Mouse (Mus musculus) liver, adult (tissue): Measurements from ENCODE around the gene Ywhag.

Experiments used
- GATA4 ChIP-seq: IDR thresholded peaks from 2 replicates; pipeline ENCODE4 v1.6.1; 2014; ENCODE audit warnings: mild to moderate bottlenecking, low read length; ENCODE audit not compliant: insufficient replicate concordance

Gene Ywhag

GRCm38 (mm10) chr5:135907256-135907655 is 27.2 kb downstream of the Ywhag start:
- TF ChIP-seq GATA4, result no peak

GRCm38 (mm10) chr5:135906846-135907245 is 27.6 kb downstream of the Ywhag start:
- TF ChIP-seq GATA4, result no peak

- no peak for TF ChIP-seq GATA4
Observed at GRCm38 (mm10) chr5:135905320-135906225, 28.8 kb downstream of the Ywhag start.

DNA sequence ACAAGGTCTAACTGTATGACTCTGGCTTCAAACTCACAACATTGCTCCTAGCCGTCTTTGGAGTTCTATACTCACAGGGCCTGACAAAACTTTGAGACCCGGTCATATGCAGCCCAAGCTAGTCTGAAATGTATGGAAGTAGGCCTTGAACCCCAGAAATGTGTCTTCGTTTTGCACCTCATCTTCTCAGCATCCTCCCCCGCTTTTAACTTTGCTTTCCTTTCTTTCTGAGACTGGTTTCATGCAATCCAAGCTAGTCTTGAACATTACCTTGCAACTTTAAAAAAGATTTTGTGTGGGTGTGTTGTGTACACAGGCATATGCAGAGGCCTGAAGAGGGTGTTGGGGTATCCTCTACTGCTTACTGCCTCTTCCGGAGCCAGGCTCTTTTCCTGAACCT is 30.2 kb downstream of the Ywhag start:
- TF ChIP-seq GATA4, result no peak

DNA sequence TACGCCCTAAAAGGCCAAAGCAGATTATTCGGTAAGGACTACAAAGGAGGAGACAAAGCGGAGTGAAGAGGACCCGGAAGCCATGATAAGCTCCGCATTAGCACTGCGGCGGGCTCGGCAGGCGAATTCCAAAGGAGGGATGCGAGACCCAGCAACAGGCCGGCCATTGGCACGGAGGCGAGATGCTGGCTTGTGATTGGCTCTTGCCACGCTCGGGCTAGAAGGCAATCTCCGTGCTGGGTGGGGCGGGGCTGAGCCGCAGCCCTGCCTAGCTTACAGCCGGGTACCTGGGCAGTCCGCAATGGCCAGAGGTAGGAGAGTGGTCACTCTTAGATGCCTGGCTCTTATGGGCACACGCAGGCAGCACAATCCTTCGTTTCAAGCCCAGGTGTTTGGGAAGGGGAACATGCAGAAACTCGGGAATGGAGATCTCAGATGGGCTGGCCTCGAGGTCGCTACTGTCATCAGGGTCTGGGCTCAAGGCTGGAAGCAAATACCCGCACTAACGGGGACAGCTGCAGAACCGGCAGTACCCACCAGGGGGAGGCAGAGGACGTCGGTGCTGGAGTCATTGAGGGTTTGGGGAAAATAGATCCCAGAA is 30.8 kb downstream of the Ywhag start:
- TF ChIP-seq GATA4, result peak; percentile 64; the same call in 1 of the 2 replicates

DNA sequence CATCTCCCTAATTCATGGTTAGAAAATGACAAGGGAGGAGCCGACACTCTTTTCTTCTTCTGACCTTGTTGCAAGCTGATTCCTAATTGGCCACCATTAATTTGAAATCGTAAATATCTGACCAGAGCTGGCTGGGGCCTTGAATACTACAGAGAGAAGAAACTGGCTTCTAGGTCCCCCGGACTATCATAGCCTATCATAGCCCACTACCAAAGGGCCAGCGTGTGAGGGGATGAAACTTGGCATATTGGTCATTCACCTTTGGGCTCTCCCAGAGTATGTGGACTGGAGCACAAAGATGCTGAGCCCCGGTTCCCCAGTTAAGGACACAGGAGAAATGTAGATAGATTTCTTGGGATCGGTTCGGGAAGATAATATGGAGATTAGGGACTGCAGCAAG is 31.4 kb downstream of the Ywhag start:
- no peak for TF ChIP-seq GATA4

DNA sequence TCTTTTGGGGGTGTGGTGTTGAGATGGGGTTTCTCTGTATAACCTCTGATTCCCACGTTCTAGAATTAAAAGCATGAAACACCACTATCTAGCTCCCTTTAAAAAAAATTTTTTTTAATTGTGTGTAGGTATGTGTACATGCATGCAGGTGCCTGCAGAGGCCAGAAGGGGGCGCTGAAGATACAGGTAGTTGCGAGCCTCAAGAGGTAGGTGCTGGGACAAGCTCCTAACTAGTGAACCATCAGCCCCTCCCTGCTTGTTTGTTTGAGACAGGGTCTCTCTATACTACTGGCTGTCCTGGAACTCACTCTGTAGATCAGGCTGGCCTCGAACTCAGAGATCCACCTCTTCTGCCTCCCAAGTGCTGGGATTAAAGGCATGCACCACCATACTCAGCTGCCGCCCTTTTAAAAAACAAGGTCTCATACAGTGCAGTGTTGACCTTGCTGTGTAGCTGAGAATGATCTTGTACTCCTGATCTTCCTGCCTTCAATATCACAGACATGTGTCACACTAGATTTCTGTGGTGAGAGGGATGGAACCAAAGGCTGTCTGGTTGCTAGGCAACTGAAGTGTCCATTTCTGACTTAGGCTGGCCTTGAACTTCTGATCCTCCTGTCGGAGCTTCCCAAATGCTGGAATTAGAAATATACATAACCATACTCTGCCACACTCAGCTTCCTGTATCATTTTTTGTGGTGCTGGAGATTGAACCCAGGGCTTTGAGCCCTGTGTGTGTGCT is 32.9 kb downstream of the Ywhag start:
- TF ChIP-seq GATA4, result no peak

DNA sequence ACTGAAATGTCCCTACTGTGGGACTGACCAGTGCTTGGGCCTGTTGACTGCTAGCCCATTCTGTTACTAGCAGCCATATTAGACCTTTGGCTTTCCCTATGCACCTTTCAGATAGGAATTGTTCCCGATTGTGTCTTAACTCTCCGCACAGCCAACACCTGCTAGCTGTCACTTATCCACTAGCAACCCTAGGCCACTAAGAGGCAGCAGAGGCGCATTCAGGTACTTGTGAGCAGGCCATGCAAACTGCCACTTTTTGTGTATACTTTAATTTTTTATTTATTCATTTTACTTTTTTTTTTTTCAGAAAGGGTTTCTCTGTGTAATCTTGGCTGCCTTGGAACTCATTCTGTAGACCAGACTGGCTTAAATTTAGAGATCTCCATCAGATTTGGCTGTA is 33.7 kb downstream of the Ywhag start:
- no peak for TF ChIP-seq GATA4

DNA sequence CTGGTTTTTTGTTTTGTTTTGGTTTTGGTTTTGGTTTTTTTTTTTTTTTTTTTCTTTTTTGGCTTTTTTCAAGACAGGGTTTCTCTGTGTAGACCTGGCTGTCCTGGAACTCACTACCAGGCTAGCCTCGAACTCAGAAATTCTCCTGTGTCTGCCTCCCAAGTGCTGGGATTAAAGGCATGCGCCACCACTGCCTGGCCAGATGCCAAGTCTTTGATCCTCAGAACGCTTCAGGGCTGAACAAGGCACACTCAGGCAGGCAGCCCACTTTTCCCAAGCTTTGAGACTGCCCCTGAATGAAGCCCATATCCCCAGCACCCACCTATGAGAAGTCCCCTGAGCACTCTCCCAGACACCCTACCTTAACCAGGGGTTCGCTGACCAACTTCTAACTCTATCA is 34.6 kb downstream of the Ywhag start:
- no peak for TF ChIP-seq GATA4

GRCm38 (mm10) chr5:135898995-135899394 is 35.4 kb downstream of the Ywhag start:
- no peak for TF ChIP-seq GATA4

DNA sequence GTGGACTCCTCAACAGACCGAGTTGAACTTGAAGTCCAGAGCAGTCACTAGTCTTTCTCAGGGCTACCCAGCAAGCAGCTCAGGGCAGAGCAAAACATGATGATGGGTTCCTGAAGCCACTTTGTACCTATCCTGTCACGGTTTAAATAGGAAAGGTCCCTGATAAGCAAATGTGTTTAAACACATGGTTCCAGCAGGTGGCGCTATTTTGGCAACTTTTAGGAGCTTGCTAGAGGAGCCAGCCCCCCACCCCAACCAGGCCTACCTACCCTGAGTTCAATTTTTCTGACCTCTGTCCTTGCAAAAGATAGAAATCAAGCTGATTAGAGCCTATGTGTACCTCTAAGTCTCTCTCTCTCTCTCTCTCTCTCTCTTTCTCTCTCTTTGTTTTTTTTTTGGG is 36.4 kb downstream of the Ywhag start:
- TF ChIP-seq GATA4, result no peak

- TF ChIP-seq GATA4, result no peak
Observed at GRCm38 (mm10) chr5:135894958-135895357, 39.5 kb downstream of the Ywhag start.

DNA sequence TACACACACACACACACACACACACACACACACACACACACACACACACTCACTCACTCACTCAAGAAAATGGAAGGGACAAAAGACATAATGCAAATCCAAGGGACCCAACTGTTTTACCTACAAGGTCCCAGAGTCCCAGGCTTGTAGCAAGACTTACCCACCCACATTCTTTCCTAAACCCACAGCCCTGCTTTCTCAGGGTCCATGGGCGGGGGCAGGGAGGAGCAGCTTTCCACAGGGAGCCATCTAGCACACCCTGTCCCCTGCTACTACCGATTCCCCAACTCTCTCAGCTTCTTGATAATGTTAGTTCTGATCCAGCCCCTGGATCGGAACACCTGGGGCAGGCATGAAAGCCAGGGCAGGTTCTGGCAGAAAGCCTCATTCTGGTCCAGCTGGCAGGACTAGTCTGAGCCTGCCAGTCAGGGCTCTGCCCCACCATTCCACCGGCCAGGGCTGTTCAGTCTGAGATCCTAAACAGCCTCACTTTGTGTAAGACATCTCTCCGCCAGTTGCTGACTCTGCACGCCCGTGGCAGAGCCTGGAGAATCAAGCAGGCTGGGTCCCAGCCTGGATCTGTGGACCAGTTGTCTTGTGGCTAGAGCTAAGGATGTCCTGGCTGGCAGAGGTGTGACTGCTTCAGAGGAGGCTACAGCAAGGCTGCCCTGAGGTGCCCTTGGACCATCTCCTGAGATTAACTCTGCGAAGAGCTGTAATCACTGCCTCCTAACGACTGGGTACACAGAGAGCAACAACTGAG is 41.6 kb downstream of the Ywhag start:
- TF ChIP-seq GATA4, result no peak

DNA sequence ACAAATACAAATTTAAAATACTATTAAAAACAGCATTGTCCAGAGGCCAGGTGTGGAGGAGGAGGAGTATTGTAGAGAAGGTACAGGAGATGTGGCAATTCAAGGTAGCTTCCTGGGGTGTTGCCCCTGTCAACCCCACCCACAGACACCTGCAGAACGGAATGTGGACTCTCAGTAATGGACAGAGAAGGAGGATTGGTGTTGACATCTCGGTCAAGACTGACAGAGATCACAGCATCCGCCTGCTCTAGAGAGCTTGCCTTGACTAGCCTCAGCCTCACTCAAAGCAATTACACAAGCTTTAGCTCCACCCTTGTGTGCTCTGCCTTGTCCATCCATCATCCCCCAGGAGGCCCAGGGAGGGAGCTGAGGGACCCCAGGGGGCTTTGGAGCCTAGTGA is 43.5 kb downstream of the Ywhag start:
- no peak for TF ChIP-seq GATA4

DNA sequence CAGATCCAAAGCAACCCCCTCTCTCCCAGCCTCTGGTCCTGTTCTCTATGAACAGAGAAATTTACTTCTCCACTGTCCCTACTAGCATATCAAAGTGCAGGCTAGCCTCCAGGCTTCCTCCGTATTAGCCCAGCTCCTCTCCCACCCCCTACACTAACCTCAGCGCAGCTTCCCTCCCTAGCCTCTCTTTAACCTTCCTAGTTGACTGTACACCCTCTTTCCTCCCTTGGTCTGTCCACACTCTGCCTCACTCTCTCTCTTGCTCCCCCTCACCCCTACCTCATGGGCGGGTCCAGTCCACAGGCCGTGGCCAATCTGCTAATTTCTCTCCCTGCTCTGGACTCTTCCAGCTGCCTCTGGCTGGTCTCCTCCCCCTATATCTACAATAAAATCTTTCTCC is 44.1 kb downstream of the Ywhag start:
- TF ChIP-seq GATA4, result no peak
